Comparison of ENCODE assay signal across 8 mouse cellular contexts in the genomic region with DNA sequence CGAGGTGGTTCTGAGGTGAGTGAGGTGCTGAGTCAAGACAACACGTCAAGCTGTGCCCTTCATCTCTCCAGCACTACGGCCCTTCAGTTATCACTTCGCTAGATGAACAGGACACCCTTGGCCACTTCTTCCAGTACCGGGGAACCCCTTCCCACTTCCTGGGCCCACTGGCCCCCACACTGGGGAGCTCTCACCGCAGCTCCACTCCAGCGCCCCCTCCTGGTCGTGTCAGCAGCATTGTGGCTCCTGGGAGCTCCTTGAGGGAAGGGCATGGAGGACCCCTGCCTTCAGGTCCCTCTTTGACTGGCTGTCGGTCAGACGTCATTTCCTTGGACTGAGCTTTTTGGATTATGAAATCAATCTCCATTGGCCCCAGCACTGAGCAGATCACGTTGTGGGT. TPM values are rescaled to one million over a fixed set of nuclear protein-coding genes. Genes with fewer than 3 reads are reported as not detected.
DNase-seq lines count a peak whose midpoint lies in the region; ATAC-seq and TF ChIP-seq lines count a peak whose summit lies in the region.
"Had no signal": no experiment of that assay in that cellular context is flagged by ENCODE, and none has a peak within 500 bp of the region (broad histone marks: within the 10 kb centered on the region; RNA-seq: fewer than 3 reads in every experiment).

No protein-coding gene starts in this region.

- H3K9ac ChIP-seq in intestine, postnatal 0 days (ENCODE audit: low read depth, low read length): no peak overlapping the region
- H3K9ac ChIP-seq in intestine, embryonic 15.5 days: no peak overlapping the region
- no peak overlapping the region for H3K9ac ChIP-seq in liver, embryonic 14.5 days (replicated peaks)
- H3K9ac ChIP-seq: liver, embryonic 13.5 days had no signal

- ATAC-seq in intestine, postnatal 0 days: no peak
- no peak for ATAC-seq in intestine, embryonic 15.5 days
- ATAC-seq in liver, embryonic 14.5 days (ENCODE audit: insufficient read depth): no peak

- H3K4me2 ChIP-seq in intestine, postnatal 0 days (replicated peaks; ENCODE audit: low read depth): no peak overlapping the region
- no peak overlapping the region for H3K4me2 ChIP-seq in intestine, embryonic 15.5 days (replicated peaks)
- H3K4me2 ChIP-seq in liver, embryonic 14.5 days (ENCODE audit: low read depth): no peak overlapping the region
- H3K4me2 ChIP-seq: liver, embryonic 13.5 days had no signal

- no peaks in the 10 kb centered on the region for H3K9me3 ChIP-seq in intestine, postnatal 0 days (ENCODE audit: control insufficient read depth)
- no peaks in the 10 kb centered on the region for H3K9me3 ChIP-seq in intestine, embryonic 15.5 days
- H3K9me3 ChIP-seq in liver, embryonic 14.5 days (ENCODE audit: control insufficient read depth, low read length): no peaks in the 10 kb centered on the region
- H3K9me3 ChIP-seq: liver, embryonic 13.5 days had no signal

- H3K36me3 ChIP-seq in intestine, postnatal 0 days (ENCODE audit: control insufficient read depth, insufficient read depth): peaks cover 50% of the 10 kb centered on the region
- peaks cover 40% of the 10 kb centered on the region for H3K36me3 ChIP-seq in intestine, embryonic 15.5 days
- no peaks in the 10 kb centered on the region for H3K36me3 ChIP-seq in thymus, adult 2 months (ENCODE audit: control insufficient read depth, insufficient read depth, low read length)
- H3K36me3 ChIP-seq in liver, embryonic 14.5 days (replicated peaks; ENCODE audit: control insufficient read depth, insufficient read depth, low read depth): no peaks in the 10 kb centered on the region

- H3K4me3 ChIP-seq in intestine, postnatal 0 days (ENCODE audit: low read depth, low read length): no peak overlapping the region
- H3K4me3 ChIP-seq in intestine, embryonic 15.5 days (replicated peaks): no peak overlapping the region
- H3K4me3 ChIP-seq in thymus, adult 2 months (ENCODE audit: control insufficient read depth, insufficient read depth, low read length): no peak overlapping the region
- no peak overlapping the region for H3K4me3 ChIP-seq in liver, embryonic 14.5 days (ENCODE audit: insufficient read depth in 1 of 2, low read depth in 2 of 2, low read length in 2 of 2)
- H3K4me3 ChIP-seq: liver, embryonic 13.5 days had no signal

- peak; percentile 50 for DNase-seq in thymus, adult 2 months
- no peak for DNase-seq in thymus, adult 18-20 months
- no peak for DNase-seq in liver, embryonic 14.5 days (ENCODE audit: low read depth in 3 of 3, low spot score in 3 of 3)
- no peak for DNase-seq in ovary, adult 18-20 months (ENCODE audit: low spot score)
- DNase-seq in ovary, postnatal 36 days (ENCODE audit: low spot score): no peak
- DNase-seq: liver, embryonic 13.5 days had no signal

- peaks cover 4% of the 10 kb centered on the region; the same call in 1 of the 2 replicates for H3K4me1 ChIP-seq in intestine, postnatal 0 days (replicated peaks; ENCODE audit: control insufficient read depth, insufficient read depth, low read length)
- peaks cover 5% of the 10 kb centered on the region; the same call in 1 of the 2 replicates for H3K4me1 ChIP-seq in intestine, embryonic 15.5 days (replicated peaks)
- H3K4me1 ChIP-seq in thymus, adult 2 months (replicated peaks; ENCODE audit: control insufficient read depth, insufficient read depth, low read length): peaks cover 7% of the 10 kb centered on the region
- H3K4me1 ChIP-seq in liver, embryonic 14.5 days (replicated peaks; ENCODE audit: control insufficient read depth in 2 of 2, insufficient read depth in 2 of 2, low read length in 1 of 2): no peaks in the 10 kb centered on the region

- 63% methylated on average over 11 of the region's 11 CpGs for WGBS in intestine, postnatal 0 days
- whole genome bisulfite sequencing in intestine, embryonic 15.5 days: 70% methylated on average over 11 of the region's 11 CpGs
- 78% methylated on average over 11 of the region's 11 CpGs for WGBS in thymus, adult 2 months
- 58% methylated on average over 11 of the region's 11 CpGs for WGBS in liver, embryonic 14.5 days (ENCODE audit: insufficient replicate concordance)

- TF ChIP-seq CTCF in intestine, postnatal 0 days (IDR thresholded peaks at IDR 0.05; ENCODE audit: low read depth): peak; percentile 67
- peak; percentile 67; the same call in 1 of the 2 replicates for TF ChIP-seq CTCF in thymus, adult 2 months (IDR thresholded peaks at IDR 0.05; ENCODE audit: borderline replicate concordance, control insufficient read depth, extremely low read depth, insufficient read depth, low read length, poor library complexity)
- TF ChIP-seq CTCF in liver, embryonic 14.5 days (IDR thresholded peaks at IDR 0.05; ENCODE audit: low read depth): peak; percentile 71

- no peak overlapping the region for H3K27ac ChIP-seq in intestine, postnatal 0 days (ENCODE audit: low read depth, low read length)
- no peak overlapping the region for H3K27ac ChIP-seq in intestine, embryonic 15.5 days
- no peak overlapping the region for H3K27ac ChIP-seq in thymus, adult 2 months (ENCODE audit: control insufficient read depth, insufficient read depth, low read length)
- H3K27ac ChIP-seq in liver, embryonic 14.5 days: no peak overlapping the region
- H3K27ac ChIP-seq: liver, embryonic 13.5 days had no signal

- no peak for TF ChIP-seq POLR2A in thymus, adult 2 months (IDR thresholded peaks at IDR 0.05; ENCODE audit: control insufficient read depth, extremely low read depth, insufficient read depth, low read length, poor library complexity)

- 0 out of 2 replicates have a peak, but pooled peaks cover 3% of the 10 kb centered on the region for H3K27me3 ChIP-seq in intestine, postnatal 0 days (replicated peaks; ENCODE audit: control insufficient read depth, insufficient read depth, low read length)
- H3K27me3 ChIP-seq in intestine, embryonic 15.5 days (replicated peaks): no peaks in the 10 kb centered on the region
- H3K27me3 ChIP-seq in thymus, adult 2 months (ENCODE audit: control insufficient read depth, insufficient read depth, low read length): no peaks in the 10 kb centered on the region
- peaks cover 7% of the 10 kb centered on the region; the same call in 1 of the 2 replicates for H3K27me3 ChIP-seq in liver, embryonic 14.5 days (ENCODE audit: control insufficient read depth, insufficient read depth, low read length)

- no peak for TF ChIP-seq EP300 in liver, embryonic 14.5 days (IDR thresholded peaks at IDR 0.05; ENCODE audit: low read depth)

RNA-seq across cellular contexts. Expression of gene Nudt17, which starts 3.6 kb away (rescaled TPM):
- polyA plus RNA-seq in intestine, postnatal 0 days (2015; fragmentation: Nextera tagmentation; extraction: Ambion mirVana): 2.2 and 2.8 TPM in 2 replicates
- polyA plus RNA-seq in intestine, embryonic 15.5 days (2015; fragmentation: Nextera tagmentation; extraction: Ambion mirVana): 5.7 and 5.9 TPM in 2 replicates
- polyA plus RNA-seq in thymus, adult 2 months (2012; rRNA removed): 12.2 and 17.9 TPM in 2 replicates
- polyA plus RNA-seq in liver, embryonic 14.5 days (2012; rRNA removed): 0.62 and 0.65 TPM in 2 replicates
- polyA plus RNA-seq in liver, embryonic 14.5 days (2014; fragmentation: Nextera tagmentation; extraction: Ambion mirVana): 1.4 and 1.5 TPM in 2 replicates

RNA-seq across cellular contexts. Expression of gene Pias3, which starts 8.6 kb away (rescaled TPM):
- polyA plus RNA-seq in intestine, postnatal 0 days (2015; fragmentation: Nextera tagmentation; extraction: Ambion mirVana): 15.2 and 16.1 TPM in 2 replicates
- polyA plus RNA-seq in intestine, embryonic 15.5 days (2015; fragmentation: Nextera tagmentation; extraction: Ambion mirVana): 37.1 and 37.2 TPM in 2 replicates
- polyA plus RNA-seq in thymus, adult 2 months (2012; rRNA removed): 32.7 and 33.1 TPM in 2 replicates
- polyA plus RNA-seq in liver, embryonic 14.5 days (2012; rRNA removed): 5.1 and 5.7 TPM in 2 replicates
- 3.6 and 4.1 TPM in 2 replicates for polyA plus RNA-seq in liver, embryonic 14.5 days (2014; fragmentation: Nextera tagmentation; extraction: Ambion mirVana)

RNA-seq across cellular contexts. Expression of gene Polr3c, which starts 22.6 kb away (rescaled TPM):
- 19.7 and 20.5 TPM in 2 replicates for polyA plus RNA-seq in intestine, postnatal 0 days (2015; fragmentation: Nextera tagmentation; extraction: Ambion mirVana)
- polyA plus RNA-seq in intestine, embryonic 15.5 days (2015; fragmentation: Nextera tagmentation; extraction: Ambion mirVana): 36.5 and 39.3 TPM in 2 replicates
- 49.3 and 51.1 TPM in 2 replicates for polyA plus RNA-seq in thymus, adult 2 months (2012; rRNA removed)
- 15.4 and 21.6 TPM in 2 replicates for polyA plus RNA-seq in liver, embryonic 14.5 days (2012; rRNA removed)
- 14.5 and 14.6 TPM in 2 replicates for polyA plus RNA-seq in liver, embryonic 14.5 days (2014; fragmentation: Nextera tagmentation; extraction: Ambion mirVana)

RNA-seq across cellular contexts. Expression of gene Rnf115, which starts 22.7 kb away (rescaled TPM):
- polyA plus RNA-seq in intestine, postnatal 0 days (2015; fragmentation: Nextera tagmentation; extraction: Ambion mirVana): 58.7 and 61.6 TPM in 2 replicates
- polyA plus RNA-seq in intestine, embryonic 15.5 days (2015; fragmentation: Nextera tagmentation; extraction: Ambion mirVana): 41.6 and 46.1 TPM in 2 replicates
- polyA plus RNA-seq in thymus, adult 2 months (2012; rRNA removed): 24.1 and 26.3 TPM in 2 replicates
- 9.6 and 12.4 TPM in 2 replicates for polyA plus RNA-seq in liver, embryonic 14.5 days (2012; rRNA removed)
- polyA plus RNA-seq in liver, embryonic 14.5 days (2014; fragmentation: Nextera tagmentation; extraction: Ambion mirVana): 28.2 and 33.0 TPM in 2 replicates

RNA-seq across cellular contexts. Expression of gene Ankrd35, which starts 34.8 kb away (rescaled TPM):
- 0.22 and 0.29 TPM in 2 replicates for polyA plus RNA-seq in intestine, postnatal 0 days (2015; fragmentation: Nextera tagmentation; extraction: Ambion mirVana)
- 0.48 and 0.49 TPM in 2 replicates for polyA plus RNA-seq in intestine, embryonic 15.5 days (2015; fragmentation: Nextera tagmentation; extraction: Ambion mirVana)
- 1.7 and 2.8 TPM in 2 replicates for polyA plus RNA-seq in thymus, adult 2 months (2012; rRNA removed)
- 0.26 and 0.39 TPM in 2 replicates for polyA plus RNA-seq in liver, embryonic 14.5 days (2012; rRNA removed)
- 0.13 and 0.22 TPM in 2 replicates for polyA plus RNA-seq in liver, embryonic 14.5 days (2014; fragmentation: Nextera tagmentation; extraction: Ambion mirVana)
